Mouse (Mus musculus): ENCODE results near the gene Glis1.

DNA sequence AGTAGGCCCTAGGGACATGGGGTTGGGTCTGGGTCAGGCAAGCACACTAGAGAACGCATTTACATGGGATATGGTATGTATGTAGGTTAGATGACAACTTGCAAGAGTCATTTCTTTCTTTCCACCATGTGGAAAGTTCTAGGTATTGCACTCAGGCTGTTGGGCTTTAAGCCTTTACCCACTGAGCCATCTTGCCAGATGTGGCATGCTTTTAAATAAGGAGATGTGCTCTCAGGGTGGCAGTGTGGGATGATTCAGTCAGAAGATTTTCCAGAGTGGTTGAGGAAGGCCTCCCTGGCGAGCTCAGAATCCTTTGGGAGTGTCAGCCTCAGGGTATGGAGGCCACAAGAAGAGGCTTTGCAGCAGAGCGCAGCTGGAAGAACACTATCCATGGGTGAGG lies 104.2 kb downstream of the Glis1 start:
- no peak for TF ChIP-seq CTCF (IDR thresholded peaks at IDR 0.05; ENCODE audit: control insufficient read depth, insufficient read depth, insufficient read length)
- TF ChIP-seq USF1 (IDR thresholded peaks at IDR 0.05; ENCODE audit: low read depth) = no peak
